Mouse (Mus musculus) heart, embryonic 11.5 days (tissue): Measurements from ENCODE around the gene Zfpm1. TPM values are rescaled to one million over a fixed set of nuclear protein-coding genes. Genes with fewer than 3 reads are reported as not detected.

ENCODE experiments used
- ATAC-seq: fragments of 200-750 bp; cut with Nextera tagmentation; replicated peaks from 2 replicates; pipeline ENCODE4 v1.8.0; 2017; ENCODE audit warnings: moderate library complexity; ENCODE audit not compliant: insufficient number of reproducible peaks, low FRiP score, low TSS enrichment
- H3K27ac ChIP-seq: fragments of 300-500 bp; sonication (generic); 2 replicates; pipeline ENCODE4 v1.5.1; 2014; ENCODE audit warnings: mild to moderate bottlenecking, low read depth, low read length
- H3K27me3 ChIP-seq: fragments of 300-500 bp; sonication (generic); 2 replicates; pipeline ENCODE4 v1.6.1; 2014; ENCODE audit warnings: mild to moderate bottlenecking, low read length, mixed read lengths; ENCODE audit not compliant: control insufficient read depth, insufficient read depth
- H3K36me3 ChIP-seq: fragments of 300-500 bp; sonication (generic); 2 replicates; pipeline ENCODE4 v1.6.1; 2014; ENCODE audit warnings: mild to moderate bottlenecking, low read length, moderate library complexity, mixed read lengths; ENCODE audit not compliant: control insufficient read depth, insufficient read depth
- H3K4me1 ChIP-seq: fragments of 300-500 bp; sonication (generic); 2 replicates; pipeline ENCODE4 v1.6.1; 2014; ENCODE audit warnings: low read length; ENCODE audit not compliant: control insufficient read depth, insufficient read depth
- H3K4me2 ChIP-seq: fragments of 300-500 bp; sonication (generic); 2 replicates; pipeline ENCODE4 v1.6.1; 2014; ENCODE audit warnings: mild to moderate bottlenecking, moderate library complexity
- H3K4me3 ChIP-seq: fragments of 300-500 bp; sonication (generic); 2 replicates; pipeline ENCODE4 v1.5.1; 2014; ENCODE audit warnings: low read depth, low read length
- H3K9ac ChIP-seq: fragments of 300-500 bp; sonication (generic); 2 replicates; pipeline ENCODE4 v1.6.1; 2014; ENCODE audit warnings: mild to moderate bottlenecking, low read depth, low read length, moderate library complexity
- H3K9me3 ChIP-seq: fragments of 300-500 bp; sonication (generic); replicated peaks from 2 replicates; pipeline ENCODE4 v1.6.1; 2016; ENCODE audit warnings: low read length; ENCODE audit not compliant: control insufficient read depth
- WGBS: fragments of 180-500 bp; shearing (Covaris S2); extraction: QIAGEN DNeasy Blood & Tissue Kit; methylation state at CpG from one replicate; pipeline ENCODE4 v1.1.7; 2014; ENCODE audit not compliant: insufficient replicate concordance; 5-methylcytosine and 5-hydroxymethylcytosine counted together
- polyA plus RNA-seq: library from polyadenylated mRNA; unstranded; fragments of >200 nt; fragmentation: Nextera tagmentation; extraction: Ambion mirVana; gene quantifications from 2 replicates; pipeline ENCODE4 v1.2.1, GENCODE M21; 2014

Gene Zfpm1
- polyA plus RNA-seq, 1 experiment from 2014 or later, result 7.9 TPM

GRCm38 (mm10) chr8:122306660-122307399 lies 24.9 kb downstream of the Zfpm1 start:
- H3K9me3 ChIP-seq, result no peaks in the 10 kb centered on the region
- ATAC-seq, result no peak
- WGBS, result 69% methylated on average over 26 of the region's 26 CpGs
- 0 out of 2 replicates have a peak overlapping the region, but pooled peaks have one; percentile 12 for H3K9ac ChIP-seq
- no peak overlapping the region for H3K27ac ChIP-seq
- peaks cover 11% of the 10 kb centered on the region for H3K36me3 ChIP-seq
- H3K27me3 ChIP-seq, result no peaks in the 10 kb centered on the region
- no peak overlapping the region; the same call in 1 of the 2 replicates for H3K4me2 ChIP-seq
- peaks cover 96% of the 10 kb centered on the region for H3K4me1 ChIP-seq
- H3K4me3 ChIP-seq, result no peak overlapping the region

GRCm38 (mm10) chr8:122307836-122308235 lies 25.9 kb downstream of the Zfpm1 start:
- Histone ChIP-seq H3K27ac (peak overlapping the region; percentile 86; the same call in 1 of the 2 replicates), H3K4me1 (peaks cover 96% of the 10 kb centered on the region), H3K27me3 (no peaks in the 10 kb centered on the region), H3K9me3 (no peaks in the 10 kb centered on the region), H3K36me3 (peaks cover 11% of the 10 kb centered on the region), H3K4me3 (no peak overlapping the region), H3K9ac (peak overlapping the region; percentile 12; the same call in 1 of the 2 replicates), H3K4me2 (no peak overlapping the region)
- 87% methylated on average over 8 of the region's 8 CpGs for WGBS
- no peak for ATAC-seq

- H3K9me3 ChIP-seq, result no peaks in the 10 kb centered on the region
- H3K27me3 ChIP-seq, result no peaks in the 10 kb centered on the region
- H3K4me2 ChIP-seq, result peak overlapping the region; percentile 4
- H3K9ac ChIP-seq, result peak overlapping the region; percentile 40
- WGBS, result 10% methylated on average over 12 of the region's 12 CpGs
- H3K36me3 ChIP-seq, result peaks cover 11% of the 10 kb centered on the region
- ATAC-seq, result peak; percentile 77
- peak overlapping the region; percentile 86 for H3K27ac ChIP-seq
- H3K4me1 ChIP-seq, result peaks cover 96% of the 10 kb centered on the region
- H3K4me3 ChIP-seq, result no peak overlapping the region
Observed at GRCm38 (mm10) chr8:122309272-122309671, 27.3 kb downstream of the Zfpm1 start.

- Histone ChIP-seq H3K4me1 (peaks cover 98% of the 10 kb centered on the region), H3K27ac (peak overlapping the region; percentile 86), H3K36me3 (peaks cover 9% of the 10 kb centered on the region), H3K9me3 (no peaks in the 10 kb centered on the region), H3K4me3 (no peak overlapping the region), H3K4me2 (no peak overlapping the region), H3K27me3 (no peaks in the 10 kb centered on the region), H3K9ac (peak overlapping the region; percentile 48)
- no peak for ATAC-seq
- 63% methylated on average over 2 of the region's 2 CpGs for WGBS
Observed at GRCm38 (mm10) chr8:122311115-122311514, 29.2 kb downstream of the Zfpm1 start.

GRCm38 (mm10) chr8:122312553-122312952 lies 30.6 kb downstream of the Zfpm1 start:
- H3K9ac ChIP-seq, result peak overlapping the region; percentile 46; the same call in 1 of the 2 replicates
- H3K4me3 ChIP-seq, result no peak overlapping the region
- H3K27me3 ChIP-seq, result no peaks in the 10 kb centered on the region
- H3K36me3 ChIP-seq, result peaks cover 7% of the 10 kb centered on the region
- H3K27ac ChIP-seq, result peak overlapping the region; percentile 86
- peaks cover 99% of the 10 kb centered on the region for H3K4me1 ChIP-seq
- WGBS, result 66% methylated on average over 2 of the region's 2 CpGs
- no peak for ATAC-seq
- H3K9me3 ChIP-seq, result no peaks in the 10 kb centered on the region
- 0 out of 2 replicates have a peak overlapping the region, but pooled peaks have one; percentile 2 for H3K4me2 ChIP-seq

- WGBS, result 6% methylated on average over 12 of the region's 12 CpGs
- H3K27ac ChIP-seq, result peak overlapping the region; percentile 86
Observed at GRCm38 (mm10) chr8:122313310-122313709, 31.4 kb downstream of the Zfpm1 start.

GRCm38 (mm10) chr8:122314899-122315496 lies 33.1 kb downstream of the Zfpm1 start:
- Histone ChIP-seq H3K9ac (no peak overlapping the region), H3K36me3 (no peaks in the 10 kb centered on the region; the same call in 1 of the 2 replicates), H3K9me3 (no peaks in the 10 kb centered on the region), H3K27me3 (no peaks in the 10 kb centered on the region), H3K27ac (peak overlapping the region; percentile 66), H3K4me3 (no peak overlapping the region), H3K4me2 (no peak overlapping the region; the same call in 1 of the 2 replicates), H3K4me1 (peaks cover 99% of the 10 kb centered on the region)
- WGBS, result 45% methylated on average over 13 of the region's 13 CpGs
- ATAC-seq, result no peak

More at GRCm38 (mm10) chr8:122313310-122313709, 31.4 kb downstream of the Zfpm1 start:
- H3K36me3 ChIP-seq, result peaks cover 2% of the 10 kb centered on the region; the same call in 1 of the 2 replicates
- no peaks in the 10 kb centered on the region for H3K9me3 ChIP-seq
- H3K9ac ChIP-seq, result no peak overlapping the region
- H3K4me1 ChIP-seq, result peaks cover 99% of the 10 kb centered on the region
- no peaks in the 10 kb centered on the region for H3K27me3 ChIP-seq
- H3K4me3 ChIP-seq, result no peak overlapping the region
- peak; percentile 62 for ATAC-seq
- H3K4me2 ChIP-seq, result 0 out of 2 replicates have a peak overlapping the region, but pooled peaks have one; percentile 2

GRCm38 (mm10) chr8:122316402-122316801 lies 34.5 kb downstream of the Zfpm1 start:
- 50% methylated on average over 2 of the region's 2 CpGs for WGBS
- no peaks in the 10 kb centered on the region for H3K9me3 ChIP-seq

More at GRCm38 (mm10) chr8:122316402-122316801, 34.5 kb downstream of the Zfpm1 start:
- Histone ChIP-seq H3K27me3 (no peaks in the 10 kb centered on the region), H3K9ac (no peak overlapping the region; the same call in 1 of the 2 replicates), H3K4me3 (no peak overlapping the region), H3K27ac (peak overlapping the region; percentile 66; the same call in 1 of the 2 replicates), H3K4me1 (peaks cover 99% of the 10 kb centered on the region), H3K4me2 (no peak overlapping the region), H3K36me3 (no peaks in the 10 kb centered on the region; the same call in 1 of the 2 replicates)
- no peak for ATAC-seq
